Mouse (Mus musculus): Measurements from ENCODE around the gene Gm572. TPM values are rescaled to one million over a fixed set of nuclear protein-coding genes. Genes with fewer than 3 reads are reported as not detected.

Gene Gm572
- polyA plus RNA-seq, 1 experiment from 2014 or later: not detected

DNA sequence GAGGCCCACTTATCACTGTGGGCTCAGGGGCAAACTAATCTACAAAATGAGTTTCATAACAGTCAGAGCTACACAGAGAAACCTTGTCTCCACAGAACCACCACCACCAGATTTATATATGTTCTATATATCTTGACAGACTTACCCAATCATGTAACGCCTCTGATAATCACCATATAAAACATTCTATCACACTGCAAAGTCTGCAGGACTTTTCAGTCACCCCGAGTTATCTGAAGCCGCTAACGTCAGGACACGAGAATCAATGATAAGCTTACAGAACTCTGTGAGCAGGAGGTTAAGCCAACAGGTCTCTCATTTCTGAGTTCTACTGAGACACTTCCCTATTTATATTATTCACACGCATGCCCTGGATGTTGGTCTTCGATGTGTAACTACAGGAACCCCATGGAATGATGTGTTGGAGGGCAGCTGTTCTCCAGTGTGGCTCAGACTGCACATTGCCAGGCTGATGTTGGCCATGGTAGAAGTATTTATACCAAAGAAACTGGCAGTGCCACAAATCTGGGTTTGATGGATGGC, 50.4 kb downstream of the Gm572 start:
- DNase-seq (ENCODE audit: low spot score): no peak

DNA sequence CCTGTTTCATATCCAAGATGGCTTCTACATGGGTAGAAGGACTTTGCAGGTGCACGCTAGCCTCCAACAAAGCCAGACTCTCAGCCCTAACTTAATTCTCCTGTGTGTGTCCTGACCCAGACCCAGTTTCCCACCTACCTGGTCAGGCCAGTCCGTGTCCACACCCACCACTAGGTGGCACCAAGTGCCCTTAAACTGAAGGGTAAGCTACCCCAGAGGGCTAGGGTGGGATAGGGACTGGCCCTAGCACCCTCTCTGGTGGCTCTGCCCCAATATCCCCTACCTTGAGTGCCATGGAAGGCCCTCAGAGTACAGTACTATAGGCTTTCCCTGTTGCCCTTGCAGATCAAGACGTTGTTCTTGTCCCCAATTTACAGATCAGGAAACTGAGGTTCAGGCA, 61.6 kb downstream of the Gm572 start:
- 51% methylated on average over 3 of the region's 3 CpGs for WGBS
- DNase-seq (ENCODE audit: low spot score) (no peak), ATAC-seq (replicated peaks; ENCODE audit: low FRiP score, low read depth) (no peak)
- H3K4me2 ChIP-seq (ENCODE audit: low read length): no peak overlapping the region
- H3K27me3 ChIP-seq (ENCODE audit: insufficient read depth, low read length): no peaks in the 10 kb centered on the region; the same call in 1 of the 2 replicates
- H3K4me3 ChIP-seq (replicated peaks; ENCODE audit: low read depth, low read length): no peak overlapping the region
- no peaks in the 10 kb centered on the region for H3K9me3 ChIP-seq (replicated peaks; ENCODE audit: low read length)
- H3K4me1 ChIP-seq (replicated peaks; ENCODE audit: insufficient read depth, low read length): no peaks in the 10 kb centered on the region
- H3K27ac ChIP-seq: no peak overlapping the region
- H3K36me3 ChIP-seq (ENCODE audit: insufficient read depth, low read length): no peaks in the 10 kb centered on the region
- TF ChIP-seq CTCF (IDR thresholded peaks at IDR 0.05; ENCODE audit: low read depth): peak; percentile 76
- H3K9ac ChIP-seq (ENCODE audit: low read depth, low read length): no peak overlapping the region

More for the DNA sequence above, 50.4 kb downstream of the Gm572 start:
- H3K4me2 ChIP-seq (ENCODE audit: low read length): no peak overlapping the region
- TF ChIP-seq CTCF (IDR thresholded peaks at IDR 0.05; ENCODE audit: low read depth): no peak
- 84% methylated on average over 7 of the region's 7 CpGs for WGBS
- H3K4me1 ChIP-seq (replicated peaks; ENCODE audit: insufficient read depth, low read length): no peaks in the 10 kb centered on the region
- H3K9ac ChIP-seq (ENCODE audit: low read depth, low read length): no peak overlapping the region
- H3K9me3 ChIP-seq (replicated peaks; ENCODE audit: low read length): no peaks in the 10 kb centered on the region
- no peak overlapping the region for H3K4me3 ChIP-seq (replicated peaks; ENCODE audit: low read depth, low read length)
- no peaks in the 10 kb centered on the region for H3K36me3 ChIP-seq (ENCODE audit: insufficient read depth, low read length)
- no peak for ATAC-seq (replicated peaks; ENCODE audit: low FRiP score, low read depth)
- no peak overlapping the region for H3K27ac ChIP-seq
- no peaks in the 10 kb centered on the region for H3K27me3 ChIP-seq (ENCODE audit: insufficient read depth, low read length)

DNA sequence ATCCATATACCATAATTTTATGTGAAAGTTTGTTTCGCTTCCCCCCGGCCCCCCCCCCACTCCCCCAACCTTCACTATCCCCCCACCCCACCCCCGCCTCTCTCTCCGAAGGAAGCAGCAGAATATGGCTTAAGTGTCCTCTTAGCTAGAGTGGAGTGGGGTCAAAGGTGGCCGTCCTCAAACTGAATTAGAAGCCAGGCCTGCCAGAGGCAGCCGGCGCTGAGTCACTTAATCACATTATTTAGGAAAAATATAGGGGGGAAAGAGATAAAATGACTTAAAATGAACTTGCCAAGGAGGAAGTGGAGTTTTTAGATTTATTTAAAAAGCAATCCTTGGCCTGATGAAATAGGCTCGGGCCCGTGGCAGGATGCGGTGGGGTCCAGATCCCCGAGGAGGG, 65.7 kb downstream of the Gm572 start:
- no peak overlapping the region for H3K4me3 ChIP-seq (replicated peaks; ENCODE audit: low read depth, low read length)
- no peak overlapping the region for H3K9ac ChIP-seq (ENCODE audit: low read depth, low read length)
- WGBS: 51% methylated on average over 11 of the region's 11 CpGs
- H3K9me3 ChIP-seq (replicated peaks; ENCODE audit: low read length): no peaks in the 10 kb centered on the region
- no peak for TF ChIP-seq CTCF (IDR thresholded peaks at IDR 0.05; ENCODE audit: low read depth)
- H3K36me3 ChIP-seq (ENCODE audit: insufficient read depth, low read length): no peaks in the 10 kb centered on the region
- ATAC-seq (replicated peaks; ENCODE audit: low FRiP score, low read depth) (no peak), DNase-seq (ENCODE audit: low spot score) (peak; percentile 14)
- H3K27me3 ChIP-seq (ENCODE audit: insufficient read depth, low read length): no peaks in the 10 kb centered on the region; the same call in 1 of the 2 replicates
- no peak overlapping the region for H3K4me2 ChIP-seq (ENCODE audit: low read length)
- no peak overlapping the region for H3K27ac ChIP-seq
- 0 out of 2 replicates have a peak, but pooled peaks cover 10% of the 10 kb centered on the region for H3K4me1 ChIP-seq (replicated peaks; ENCODE audit: insufficient read depth, low read length)

DNA sequence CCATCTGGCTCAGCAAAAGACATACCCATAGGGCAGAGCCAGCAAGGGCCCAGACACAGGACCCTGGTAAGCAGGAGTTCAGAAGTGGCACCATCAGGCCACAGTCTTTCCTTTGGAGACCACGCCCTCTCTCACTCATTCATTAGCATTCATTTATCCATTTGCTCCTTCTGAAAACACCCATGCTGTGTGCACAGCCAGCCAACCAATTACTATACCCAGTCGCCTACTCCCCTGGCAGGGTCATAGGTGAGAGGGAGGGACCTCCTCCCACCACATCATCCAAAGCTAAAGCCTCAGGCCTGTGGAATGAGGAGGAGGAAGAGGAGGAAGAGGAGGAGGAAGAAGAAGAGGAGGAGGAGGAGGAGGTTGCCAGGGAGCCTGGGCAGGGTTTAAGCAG, 67.3 kb downstream of the Gm572 start:
- Histone ChIP-seq H3K4me3 (replicated peaks; ENCODE audit: low read depth, low read length) (no peak overlapping the region), H3K4me1 (replicated peaks; ENCODE audit: insufficient read depth, low read length) (0 out of 2 replicates have a peak, but pooled peaks cover 13% of the 10 kb centered on the region), H3K9me3 (replicated peaks; ENCODE audit: low read length) (no peaks in the 10 kb centered on the region), H3K36me3 (ENCODE audit: insufficient read depth, low read length) (no peaks in the 10 kb centered on the region), H3K27ac (no peak overlapping the region), H3K27me3 (ENCODE audit: insufficient read depth, low read length) (no peaks in the 10 kb centered on the region; the same call in 1 of the 2 replicates), H3K9ac (ENCODE audit: low read depth, low read length) (no peak overlapping the region), H3K4me2 (ENCODE audit: low read length) (no peak overlapping the region)
- WGBS: 46% methylated on average over 2 of the region's 2 CpGs
- peak; percentile 47 for DNase-seq (ENCODE audit: low spot score)
- TF ChIP-seq CTCF (IDR thresholded peaks at IDR 0.05; ENCODE audit: low read depth): no peak
- 0 out of 2 replicates have a peak, but pooled peaks have one; percentile 34 for ATAC-seq (replicated peaks; ENCODE audit: low FRiP score, low read depth)

DNA sequence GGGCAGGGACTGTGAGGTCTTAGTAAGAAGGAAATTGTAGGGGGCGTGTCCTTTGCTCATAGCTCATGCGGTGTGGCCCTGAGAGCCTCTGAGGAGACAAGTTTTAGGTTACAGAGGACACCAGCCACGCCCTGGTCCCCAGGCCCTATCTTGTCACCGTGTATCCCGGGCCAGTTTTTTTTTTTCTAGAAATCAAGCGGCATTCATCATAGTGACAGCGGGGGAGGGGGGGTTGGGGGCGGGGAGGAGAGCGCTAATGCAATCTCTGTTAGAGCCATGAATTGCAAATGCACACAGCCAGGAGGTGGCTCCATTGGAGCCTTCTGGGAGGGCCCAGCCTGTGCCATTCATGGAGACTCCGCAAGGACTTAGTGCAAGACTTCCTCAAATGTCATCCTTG, 68.2 kb downstream of the Gm572 start:
- peak; percentile 39 for DNase-seq (ENCODE audit: low spot score)
- no peak; the same call in 1 of the 2 replicates for TF ChIP-seq CTCF (IDR thresholded peaks at IDR 0.05; ENCODE audit: low read depth)
- no peak overlapping the region for H3K4me3 ChIP-seq (replicated peaks; ENCODE audit: low read depth, low read length)

DNA sequence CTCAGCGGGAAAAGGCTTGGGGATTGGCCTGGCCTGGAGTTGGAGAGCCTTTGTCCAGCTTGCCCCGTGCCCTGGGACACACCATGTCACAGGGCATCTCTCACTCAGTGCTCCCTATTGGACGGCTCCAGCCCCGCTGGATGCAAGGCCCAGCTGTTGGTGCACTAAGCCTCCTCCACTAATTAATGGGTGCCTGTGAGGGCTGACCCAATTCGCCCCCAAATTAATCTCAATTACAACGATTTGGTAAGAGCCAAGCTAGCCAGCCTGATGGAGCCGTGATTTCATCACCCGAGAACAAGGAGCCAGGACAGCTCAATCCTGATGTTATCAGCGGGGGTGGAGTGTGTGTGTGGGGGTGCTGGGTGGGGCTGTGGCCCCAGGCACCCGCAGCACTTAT, 69.5 kb downstream of the Gm572 start:
- Histone ChIP-seq H3K9me3 (replicated peaks; ENCODE audit: low read length) (no peaks in the 10 kb centered on the region), H3K4me2 (ENCODE audit: low read length) (no peak overlapping the region), H3K27ac (no peak overlapping the region), H3K4me1 (replicated peaks; ENCODE audit: insufficient read depth, low read length) (0 out of 2 replicates have a peak, but pooled peaks cover 13% of the 10 kb centered on the region), H3K36me3 (ENCODE audit: insufficient read depth, low read length) (no peaks in the 10 kb centered on the region), H3K9ac (ENCODE audit: low read depth, low read length) (no peak overlapping the region), H3K27me3 (ENCODE audit: insufficient read depth, low read length) (no peaks in the 10 kb centered on the region; the same call in 1 of the 2 replicates), H3K4me3 (replicated peaks; ENCODE audit: low read depth, low read length) (no peak overlapping the region)
- DNase-seq (ENCODE audit: low spot score) (no peak), ATAC-seq (replicated peaks; ENCODE audit: low FRiP score, low read depth) (no peak)
- no peak for TF ChIP-seq CTCF (IDR thresholded peaks at IDR 0.05; ENCODE audit: low read depth)
- 45% methylated on average over 10 of the region's 10 CpGs for WGBS

More for the DNA sequence above, 68.2 kb downstream of the Gm572 start:
- Histone ChIP-seq H3K36me3 (ENCODE audit: insufficient read depth, low read length) (no peaks in the 10 kb centered on the region), H3K4me1 (replicated peaks; ENCODE audit: insufficient read depth, low read length) (0 out of 2 replicates have a peak, but pooled peaks cover 13% of the 10 kb centered on the region), H3K9me3 (replicated peaks; ENCODE audit: low read length) (no peaks in the 10 kb centered on the region), H3K27ac (no peak overlapping the region), H3K27me3 (ENCODE audit: insufficient read depth, low read length) (no peaks in the 10 kb centered on the region; the same call in 1 of the 2 replicates), H3K4me2 (ENCODE audit: low read length) (no peak overlapping the region), H3K9ac (ENCODE audit: low read depth, low read length) (no peak overlapping the region)
- 11% methylated on average over 10 of the region's 10 CpGs for WGBS
- no peak for ATAC-seq (replicated peaks; ENCODE audit: low FRiP score, low read depth)

Data from kidney, postnatal 0 days (tissue).